Mouse (Mus musculus) c-Kit-positive CD71-negative TER-119-negative erythroid progenitor cells, embryonic 14.5 days (primary cell): ENCODE results near the gene Bend6.

Source experiments
- DNase-seq: peaks from one replicate; pipeline ENCODE4 v3.0.0-alpha.2; 2013; ENCODE audit warnings: low read depth

Bend6 gene

DNA sequence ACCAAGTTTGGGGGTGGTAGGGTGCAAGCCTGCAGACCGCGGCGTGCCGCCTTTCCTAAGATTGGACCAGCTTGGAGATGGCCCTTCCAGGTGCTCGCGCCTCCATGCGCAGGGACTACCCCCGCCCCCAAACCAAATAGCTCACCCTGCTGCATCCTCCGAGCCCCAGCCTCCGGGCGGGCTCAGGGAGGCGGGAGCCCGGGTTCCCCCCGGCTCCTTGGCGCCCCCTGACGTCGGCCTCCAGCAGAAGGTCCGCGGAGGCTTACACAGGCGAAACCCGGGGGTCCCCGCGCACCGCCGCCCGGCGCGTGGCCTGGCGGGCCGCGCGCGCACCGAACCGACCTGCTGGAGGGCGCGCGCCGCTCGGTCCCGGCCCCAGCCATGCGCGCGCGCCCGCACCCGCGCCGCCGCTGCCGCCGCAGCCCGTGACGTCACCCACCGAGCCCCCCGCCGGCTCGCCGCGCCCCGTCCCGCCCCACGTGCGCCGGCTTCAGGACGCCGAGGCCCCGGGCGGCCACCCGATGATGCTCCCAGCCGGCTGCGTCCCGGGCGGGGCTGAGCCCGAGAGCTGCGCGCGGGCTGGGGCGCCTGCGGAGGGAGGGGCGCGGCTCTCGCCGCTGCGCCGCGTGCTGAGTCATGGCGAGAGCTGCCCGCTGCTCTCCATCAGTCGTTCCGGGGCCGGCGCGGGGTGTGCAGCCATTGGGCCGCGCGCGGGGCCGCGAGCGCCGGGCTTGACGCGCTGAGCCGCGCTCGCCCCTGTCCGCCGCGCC is at the start of gene Bend6:
Gene Bend6 (minus strand): TSS at position 396 of the 770 bp plus-strand sequence.
- DNase-seq, result no peak

DNA sequence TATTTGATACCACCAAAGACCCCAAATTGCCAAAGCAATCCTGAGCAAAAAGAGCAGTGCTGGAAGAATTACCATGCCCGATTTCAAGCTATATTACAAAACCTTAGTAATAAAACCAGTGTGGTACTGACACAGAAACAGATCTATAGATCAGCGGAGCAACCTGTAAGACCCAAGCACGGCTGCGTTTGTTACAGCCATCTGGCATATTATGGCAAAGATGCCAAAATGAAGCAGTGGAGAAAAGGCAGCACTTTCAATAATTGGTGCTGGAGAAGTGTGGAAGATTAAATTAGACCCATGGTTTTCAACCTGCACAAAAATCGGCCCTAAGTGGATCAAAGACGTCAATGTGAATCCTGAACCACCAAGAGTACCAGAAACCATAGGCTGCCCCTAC is 48.0 kb upstream of the Bend6 start:
- no peak for DNase-seq

DNA sequence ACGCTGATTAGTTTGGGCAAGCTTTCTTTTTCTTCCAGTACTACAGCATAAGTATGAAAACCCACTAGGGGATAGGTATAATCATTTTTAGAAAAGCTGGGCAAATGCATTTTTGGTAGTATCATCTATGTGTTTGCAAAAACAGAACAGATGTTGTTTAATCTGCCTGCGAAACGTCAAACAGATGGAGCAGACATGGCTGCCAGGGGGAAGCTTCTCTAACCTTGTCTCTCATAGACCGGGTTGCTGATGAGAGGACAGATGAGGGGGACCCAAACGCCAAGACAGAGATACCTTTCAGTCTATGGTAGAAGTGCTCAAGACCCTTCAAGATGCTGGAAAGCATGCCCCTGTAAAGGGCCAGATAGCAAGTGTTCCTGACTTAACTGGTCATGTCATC is 40.9 kb upstream of the Bend6 start:
- no peak for DNase-seq

DNA sequence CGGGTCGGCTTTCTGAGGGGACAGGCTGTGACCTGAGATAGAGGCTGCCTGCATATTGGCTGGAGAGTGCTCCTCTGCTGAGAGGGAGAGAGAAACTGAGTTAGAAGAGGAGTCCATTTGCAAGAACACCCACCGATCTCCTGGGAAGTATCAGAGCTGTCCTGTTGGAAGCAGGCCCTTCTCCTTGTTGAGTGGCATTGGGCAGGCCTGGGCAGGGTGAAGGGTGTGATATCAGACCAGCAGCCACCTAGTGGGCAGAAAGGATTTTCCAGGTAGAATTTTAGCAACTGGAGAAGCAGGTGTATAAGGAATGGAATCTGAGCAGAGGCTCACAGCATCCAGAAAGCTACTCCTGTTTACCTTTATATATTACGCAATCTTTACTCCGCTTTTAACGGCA is 40.2 kb upstream of the Bend6 start:
- DNase-seq, result no peak

DNA sequence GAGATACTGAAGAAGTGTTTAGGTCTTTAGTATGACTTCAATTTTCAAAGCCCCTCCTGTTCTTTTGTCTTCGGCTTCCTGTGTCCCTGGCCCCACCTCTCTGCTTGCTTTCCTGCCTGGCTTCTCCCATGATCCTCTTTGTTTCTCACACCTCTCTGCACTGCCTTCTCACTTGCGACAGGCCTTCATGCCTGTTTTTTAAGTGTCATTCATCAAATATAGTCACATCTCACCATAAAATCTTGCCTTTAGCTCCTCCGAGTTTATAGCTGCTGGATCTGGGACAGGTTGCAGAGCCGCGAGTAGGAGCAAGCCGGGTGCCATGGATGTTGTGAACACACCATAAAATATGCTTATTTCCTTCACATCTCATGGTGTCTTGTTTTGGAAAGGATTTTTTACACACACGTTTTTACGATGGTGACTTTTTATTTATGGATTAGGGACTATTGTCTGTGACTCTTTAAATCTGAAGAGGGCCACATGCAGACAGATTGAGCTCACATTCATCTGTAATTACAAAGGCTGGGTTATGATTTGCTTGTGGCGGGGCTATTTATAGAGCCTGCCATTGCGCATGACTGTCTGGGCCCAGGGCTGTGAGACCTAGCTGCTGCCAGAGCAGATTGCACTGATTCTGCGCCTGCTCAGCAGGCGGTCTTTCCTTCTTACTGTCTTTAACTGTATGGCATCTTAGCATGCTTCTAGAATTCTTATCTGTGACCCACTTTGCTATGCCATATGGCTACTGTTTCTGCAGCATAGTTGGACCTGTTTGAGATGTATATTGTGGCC is 39.2 kb upstream of the Bend6 start:
- no peak for DNase-seq

DNA sequence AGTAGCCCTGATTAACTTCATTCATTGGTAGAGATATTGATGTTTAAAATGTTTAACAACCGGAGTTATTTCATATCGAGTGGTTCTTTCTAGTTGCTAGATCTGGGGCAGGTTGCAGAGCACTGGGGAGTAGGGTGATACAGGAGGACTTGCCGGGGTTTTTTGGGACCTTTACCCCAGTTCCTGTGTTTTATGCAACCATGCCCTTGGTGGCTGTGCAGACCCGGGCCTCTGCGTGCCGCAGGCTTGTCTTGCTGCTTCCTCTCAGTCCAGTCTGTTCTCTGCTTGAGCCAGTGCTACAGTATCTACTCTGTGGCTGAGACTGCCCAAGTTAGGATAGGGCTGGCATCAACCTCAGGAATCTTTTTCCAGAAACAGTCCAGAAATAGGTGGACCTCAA is 38.1 kb upstream of the Bend6 start:
- DNase-seq, result no peak

DNA sequence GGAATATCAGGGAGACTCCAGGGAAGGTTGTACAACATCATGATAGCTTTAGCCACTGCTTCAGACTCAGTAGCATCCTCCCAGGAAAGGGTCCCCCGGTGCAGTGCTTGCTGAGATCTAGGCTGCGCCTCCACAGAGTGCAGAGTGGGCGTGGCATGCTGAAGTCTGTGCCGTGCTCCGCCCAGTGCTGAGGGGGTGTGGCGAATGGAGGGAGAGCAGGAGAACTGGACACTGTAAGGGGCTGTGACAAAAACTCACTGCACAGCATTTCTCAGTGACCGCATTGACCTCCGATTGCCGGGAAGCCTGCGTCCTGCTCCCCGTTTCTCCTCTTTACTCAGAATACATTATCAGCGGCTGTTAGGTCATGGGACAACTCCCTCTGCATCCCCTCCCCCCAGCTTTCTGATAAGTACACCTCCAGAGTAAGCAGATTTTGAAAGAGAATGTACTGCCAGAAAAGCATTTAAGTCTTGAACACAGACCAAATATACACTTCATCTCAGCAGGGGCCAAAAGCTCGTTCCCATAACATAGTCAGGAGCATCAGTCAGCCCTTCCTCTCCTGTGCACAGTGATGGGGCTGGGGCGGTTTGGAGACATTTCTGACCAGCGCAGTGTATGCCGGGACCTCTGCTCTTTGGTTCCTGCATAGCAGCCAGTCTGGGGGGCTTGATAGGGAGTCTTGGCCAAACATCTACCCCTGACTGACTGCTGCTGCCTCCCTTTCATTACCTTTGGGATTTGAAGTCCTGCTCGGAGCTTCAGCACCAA is 37.5 kb upstream of the Bend6 start:
- no peak for DNase-seq

DNA sequence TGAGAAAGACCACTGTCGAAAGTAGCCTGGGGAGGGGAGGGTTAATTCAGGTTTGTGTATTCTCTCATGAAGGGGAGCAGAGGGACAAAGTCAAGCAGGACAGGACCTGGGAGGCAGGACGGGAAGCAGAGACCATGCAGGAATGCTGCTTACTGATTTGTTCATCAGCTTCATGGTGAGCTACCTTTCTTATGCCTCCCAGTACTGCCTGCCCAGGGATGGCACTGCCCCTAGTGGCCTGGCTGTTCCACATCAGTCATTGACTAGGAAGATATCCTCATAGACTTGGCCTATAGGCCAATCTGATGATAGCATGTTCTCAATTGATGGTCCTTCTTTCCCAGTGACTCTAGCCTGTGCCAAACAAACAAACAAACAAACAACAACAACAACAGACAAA is 36.3 kb upstream of the Bend6 start:
- DNase-seq, result no peak

DNA sequence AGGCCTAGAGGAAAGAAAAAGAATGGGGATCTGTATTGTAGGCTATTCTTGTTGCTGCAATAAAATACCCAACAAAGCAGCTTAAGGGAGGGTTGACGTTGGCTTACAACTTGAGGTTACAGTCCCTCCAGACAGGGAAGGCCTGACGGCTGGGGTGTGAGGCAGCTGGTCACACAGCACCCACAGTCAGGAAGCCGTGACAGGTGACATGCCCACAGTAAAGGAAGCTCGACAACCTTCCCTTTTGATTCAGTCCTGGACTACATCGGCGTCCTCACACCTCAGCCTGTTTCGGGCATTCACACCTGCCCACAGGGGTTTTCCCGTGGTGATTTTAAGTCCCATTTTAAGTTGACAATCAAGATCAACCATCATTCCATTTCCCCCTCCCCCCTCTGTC is 35.0 kb upstream of the Bend6 start:
- DNase-seq, result no peak

DNA sequence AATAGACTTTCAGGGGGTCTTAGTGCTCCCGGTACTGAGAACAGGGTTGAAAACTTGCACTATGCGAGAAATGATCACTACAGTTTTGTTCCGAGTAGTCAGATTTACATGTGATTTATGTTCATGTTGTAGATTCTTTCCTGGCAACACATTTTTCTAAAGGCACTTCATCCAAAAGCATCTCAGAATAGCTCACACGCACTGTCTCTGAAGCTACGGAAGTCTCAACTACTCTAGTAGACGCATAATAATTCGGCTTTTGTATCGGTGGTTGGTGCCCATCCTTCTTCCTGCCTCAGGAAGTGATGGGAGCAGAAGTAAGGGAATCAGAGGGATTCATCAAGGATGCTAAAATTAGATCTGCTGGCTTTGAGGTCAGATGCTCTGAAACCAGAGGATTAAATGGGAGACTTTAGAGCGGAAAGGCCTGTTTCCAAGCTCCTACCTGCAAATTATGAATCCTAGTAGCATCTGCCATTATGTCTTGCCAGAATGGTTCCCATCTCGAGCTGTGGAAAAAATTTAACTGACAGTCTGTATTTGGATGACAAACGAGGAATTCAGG is 32.8 kb upstream of the Bend6 start:
- no peak for DNase-seq

DNA sequence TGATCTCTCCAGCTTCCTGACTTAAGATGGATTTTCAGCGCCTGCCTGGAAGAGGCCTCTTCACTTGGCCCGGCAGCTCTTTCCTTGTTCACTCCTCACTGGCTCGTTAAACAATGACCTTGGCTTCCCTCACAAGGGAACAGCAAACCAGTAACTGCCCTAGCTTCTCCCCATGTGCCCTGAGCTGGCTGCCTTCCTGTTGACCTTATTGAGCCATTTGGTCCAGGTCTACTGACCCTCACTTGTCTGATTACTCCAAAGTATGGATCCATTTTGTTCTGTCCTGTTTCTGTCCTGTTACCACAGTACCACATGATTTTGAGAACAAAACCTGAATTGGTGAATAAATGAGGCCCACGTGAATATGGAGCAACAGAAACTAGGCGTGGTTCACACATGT is 32.2 kb upstream of the Bend6 start:
- DNase-seq, result no peak

DNA sequence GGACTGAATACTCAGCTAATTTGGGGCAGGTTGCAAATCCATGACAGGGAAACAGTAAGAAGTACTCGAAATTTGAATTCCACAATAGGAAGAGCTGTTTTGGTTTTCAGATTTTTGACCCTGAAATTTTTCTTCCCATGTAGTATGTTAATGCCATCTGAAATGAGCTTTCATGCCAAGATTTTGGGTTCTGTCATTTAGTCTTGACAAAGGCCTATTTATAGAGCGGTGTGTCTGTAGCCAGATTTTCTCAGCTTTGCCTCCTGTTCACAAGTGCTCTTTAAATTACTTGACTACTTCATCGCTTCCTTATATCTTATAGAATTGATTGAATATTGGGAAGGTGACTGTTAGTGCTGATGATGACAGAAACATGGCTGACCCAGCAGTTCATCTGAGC is 28.3 kb upstream of the Bend6 start:
- DNase-seq, result no peak

DNA sequence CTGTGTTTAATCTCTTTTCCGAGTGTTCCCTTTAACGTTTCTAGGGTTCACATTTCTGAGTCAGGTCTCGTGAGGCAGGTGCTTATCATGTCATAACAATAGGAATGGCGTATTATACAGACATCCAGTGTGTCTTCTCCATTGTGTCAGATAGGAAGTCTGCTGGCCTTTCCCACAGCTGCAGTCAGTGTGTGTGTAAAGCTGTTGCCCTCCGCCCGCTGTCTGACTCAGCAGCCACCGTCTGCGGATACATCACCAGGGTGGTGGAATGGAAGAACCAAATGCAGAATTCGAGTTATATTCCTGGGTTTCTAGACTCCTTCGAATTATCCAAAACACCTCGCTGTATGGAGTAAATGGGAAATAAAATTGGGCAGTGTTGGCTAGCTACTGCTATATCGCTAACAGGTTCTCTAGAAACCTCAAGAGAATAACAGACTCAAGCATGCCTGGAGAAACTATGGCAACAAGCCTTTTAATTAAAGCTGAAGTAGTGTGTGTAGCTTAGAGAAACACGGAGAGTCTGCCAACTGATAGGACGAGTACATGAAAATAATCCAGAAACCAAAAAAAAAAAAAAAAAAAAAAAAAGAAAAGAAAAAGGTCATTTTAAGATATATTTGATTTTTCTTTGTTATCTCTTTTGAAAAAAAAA is 25.4 kb upstream of the Bend6 start:
- DNase-seq, result no peak

DNA sequence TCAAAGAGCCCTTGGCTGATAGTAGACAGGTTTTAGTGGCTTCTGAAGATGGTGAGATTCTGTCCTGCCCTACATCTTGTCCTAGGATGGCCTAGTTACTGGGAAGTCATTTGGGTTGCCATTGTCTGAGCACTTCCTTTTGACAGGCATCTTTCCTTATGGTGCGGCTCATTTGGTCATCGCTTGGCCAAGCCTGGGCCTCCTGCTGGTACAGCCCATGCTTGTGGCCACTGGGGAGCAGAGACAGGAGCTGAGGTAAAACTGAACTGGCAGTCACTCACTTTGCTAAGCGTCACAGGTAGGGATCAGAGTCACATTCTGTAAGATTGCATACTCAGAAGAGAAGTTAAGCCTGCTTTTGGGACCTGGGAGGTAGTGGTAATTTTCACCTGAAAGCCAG is 24.6 kb upstream of the Bend6 start:
- no peak for DNase-seq

DNA sequence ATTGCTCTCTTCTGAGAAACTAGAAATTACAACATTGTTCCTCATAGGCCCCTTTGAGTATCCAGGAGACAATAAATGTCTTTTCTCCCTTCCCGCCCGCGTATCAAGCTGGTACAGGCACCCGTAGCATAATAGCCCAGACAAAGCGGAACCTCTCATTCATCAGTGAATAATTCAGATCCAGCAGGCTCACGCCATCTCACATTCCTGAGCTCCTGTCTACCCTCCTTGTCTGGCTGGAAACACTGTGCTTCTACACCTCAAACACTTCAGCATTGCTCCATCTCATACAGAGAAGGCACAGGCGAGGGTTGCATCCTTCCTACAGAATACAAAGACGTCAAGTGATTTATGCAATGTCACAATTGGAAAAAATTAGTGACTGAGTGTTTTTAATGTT is 24.2 kb upstream of the Bend6 start:
- no peak for DNase-seq

DNA sequence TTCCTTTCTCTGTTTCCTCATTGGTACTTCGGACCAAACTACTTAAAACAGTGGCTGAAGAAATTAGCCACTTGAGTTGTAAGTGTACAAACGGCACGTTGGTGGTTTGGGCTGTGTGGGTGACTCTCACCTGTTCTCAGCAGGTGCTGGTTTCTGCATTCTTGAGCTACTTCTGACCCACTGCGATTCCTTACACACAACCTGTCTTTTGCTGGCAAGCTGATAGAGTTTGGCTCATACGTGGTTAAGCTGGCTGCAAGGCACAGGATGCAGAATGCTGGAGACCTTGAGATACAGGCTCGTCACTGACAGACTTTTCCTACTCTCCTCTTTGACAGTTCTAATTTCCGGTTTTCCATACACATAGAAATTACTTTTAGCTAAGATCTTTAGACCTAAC is 19.9 kb upstream of the Bend6 start:
- no peak for DNase-seq

DNA sequence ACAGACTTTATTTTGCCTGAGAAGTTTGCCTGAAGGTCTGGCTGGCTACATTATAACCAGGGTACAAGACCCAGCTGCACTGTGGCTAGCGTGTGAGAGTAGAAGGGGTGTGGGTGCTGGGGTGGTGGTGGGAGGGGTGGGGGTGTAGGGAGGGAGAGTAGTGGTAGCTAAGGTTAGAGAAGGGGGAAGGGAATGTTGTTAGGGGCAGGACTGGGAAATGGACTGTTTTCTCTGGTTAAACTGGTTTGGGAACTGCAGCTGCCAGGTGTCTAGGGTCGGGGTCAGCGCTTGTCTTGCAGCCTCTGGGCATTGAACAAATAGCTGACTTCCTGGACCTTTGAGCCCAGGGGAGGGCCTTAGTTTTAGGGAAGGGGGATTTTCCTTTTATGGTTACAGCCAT is 17.7 kb upstream of the Bend6 start:
- DNase-seq, result no peak

DNA sequence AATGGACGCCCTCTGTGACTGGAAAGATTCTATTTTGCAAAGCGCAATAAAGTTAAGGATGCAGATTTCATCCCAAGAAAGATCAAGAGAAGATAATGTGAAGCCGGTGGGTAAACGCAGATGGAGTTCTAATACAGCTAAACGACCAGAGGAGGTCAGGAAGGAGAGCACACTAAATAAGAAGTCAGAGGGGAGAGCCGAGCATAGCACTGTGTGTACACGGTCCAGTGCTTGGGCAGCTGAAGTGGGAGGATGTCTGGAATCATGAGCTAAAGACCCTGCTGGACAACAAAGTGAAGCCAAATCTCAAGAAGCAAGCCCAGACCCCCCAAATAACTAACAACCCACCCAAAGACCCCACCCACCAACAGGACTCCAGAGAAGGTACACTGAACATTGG is 15.4 kb upstream of the Bend6 start:
- DNase-seq, result no peak

DNA sequence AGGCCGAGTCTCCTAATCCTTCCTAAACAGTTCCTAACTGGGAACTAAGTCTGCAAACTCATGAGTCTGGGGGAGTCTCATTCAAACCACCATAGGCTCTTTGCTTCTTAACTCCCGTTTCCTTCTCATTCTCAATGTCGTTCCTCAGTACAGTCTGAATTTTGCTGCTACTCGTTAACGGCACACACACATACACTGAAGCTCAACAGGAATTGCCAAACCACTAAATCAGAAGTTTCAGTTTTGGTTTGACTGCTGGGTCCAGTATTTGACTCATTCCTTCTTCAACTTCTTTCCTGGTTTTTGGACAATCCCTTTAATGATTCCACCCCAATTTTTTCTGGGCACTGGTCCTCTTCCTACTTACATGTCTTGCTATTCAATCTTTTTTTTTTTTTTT is 8.9 kb upstream of the Bend6 start:
- DNase-seq, result no peak

DNA sequence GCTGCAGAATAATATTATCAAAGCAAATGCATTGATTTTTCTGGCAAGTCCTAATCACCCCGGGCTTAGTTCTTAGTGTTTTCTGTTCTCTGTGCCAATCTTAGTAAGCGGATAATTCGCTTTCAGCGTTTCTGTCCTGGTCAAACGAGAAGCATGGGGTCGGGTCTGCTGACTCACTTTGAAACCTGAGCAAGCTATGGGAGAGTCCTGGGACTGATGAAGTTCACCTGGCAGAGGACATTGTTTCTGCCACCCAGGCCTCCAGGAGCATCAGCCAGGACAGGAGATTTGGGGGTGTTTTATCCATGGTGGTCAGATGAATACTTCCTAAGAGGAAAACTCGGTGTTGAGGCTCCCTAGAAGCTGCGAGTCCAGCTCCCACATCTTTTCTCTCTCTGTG is 4.0 kb upstream of the Bend6 start:
- no peak for DNase-seq

DNA sequence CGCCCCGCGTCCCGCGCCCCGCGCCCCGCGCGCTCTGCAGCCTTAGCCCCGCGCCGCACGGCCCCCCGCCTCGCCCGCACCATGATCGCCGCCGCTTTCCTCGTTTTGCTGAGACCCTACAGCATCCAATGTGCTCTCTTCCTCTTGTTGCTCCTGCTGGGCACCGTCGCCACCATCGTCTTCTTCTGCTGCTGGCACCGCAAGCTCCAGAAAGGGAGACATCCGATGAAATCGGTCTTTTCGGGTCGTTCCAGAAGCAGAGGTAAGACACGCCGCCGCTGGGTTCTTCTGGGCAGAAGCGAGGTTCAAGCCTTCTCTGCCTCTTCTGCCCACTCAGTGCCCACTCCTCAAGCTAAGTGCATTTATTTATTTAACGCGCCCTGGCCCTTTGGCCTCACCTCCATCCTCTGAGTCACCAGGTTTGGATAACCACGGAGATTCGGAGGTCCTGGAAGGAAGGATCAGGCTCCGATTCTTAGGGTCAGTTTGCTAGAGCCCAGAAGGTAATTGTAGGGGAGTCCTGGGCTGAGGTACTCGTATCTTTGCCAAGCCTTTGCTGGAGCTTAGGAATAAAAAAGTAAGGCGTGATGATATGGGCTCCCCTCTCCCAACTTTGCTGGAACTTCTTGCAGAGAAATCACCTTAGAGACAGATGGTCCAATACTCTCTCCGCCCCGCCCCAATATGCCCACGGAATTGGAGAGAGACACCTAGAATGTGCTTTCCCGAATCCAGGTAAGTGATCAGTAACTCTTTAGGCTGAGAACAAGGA is 761 bp upstream of the Bend6 start, which contains the start of gene Dst:
Gene Dst (plus strand): TSS at position 35 of the 772 bp plus-strand sequence.
- no peak for DNase-seq
